ENCODE assay signal across 8 mouse cellular contexts in the genomic region with DNA sequence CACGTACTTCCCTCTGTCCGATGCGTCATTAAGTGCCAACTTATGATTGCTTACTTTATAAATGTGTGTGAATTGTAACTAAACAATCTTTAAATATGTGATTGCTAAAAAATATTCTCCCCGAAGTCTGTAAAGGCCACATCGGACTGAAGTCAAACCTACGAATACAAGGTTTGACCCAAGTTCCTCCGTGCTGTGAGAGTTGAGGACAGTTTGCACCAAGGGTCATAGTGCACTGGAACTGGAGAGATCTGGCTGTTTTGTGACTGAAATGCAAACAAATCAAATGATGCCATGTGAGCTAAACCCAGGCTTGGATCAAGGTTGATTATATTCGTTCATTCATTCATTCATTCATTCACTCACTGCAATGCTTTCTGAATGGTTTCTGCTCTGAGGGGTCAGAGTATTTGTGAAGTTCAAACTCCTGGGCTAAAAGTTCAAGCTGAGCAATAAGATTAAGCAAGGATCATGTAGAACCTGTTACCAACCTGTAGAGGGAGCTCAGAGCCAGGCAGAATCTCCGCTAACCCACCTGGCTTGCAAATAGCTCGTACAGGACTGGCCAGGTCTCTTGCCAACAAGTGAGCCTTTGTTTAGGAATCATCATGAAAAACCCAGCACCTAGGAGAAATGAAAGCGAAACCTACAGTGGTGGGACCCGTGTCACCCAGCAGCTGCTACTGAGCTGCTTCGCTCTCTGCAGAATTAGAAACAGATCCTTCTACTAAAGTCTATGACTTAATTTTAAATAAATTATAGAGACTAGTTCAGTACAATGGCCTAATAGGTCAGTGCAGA.
A peak's percentile ranks its signal among the peaks of the same experiment; 100 is the strongest.
DNase-seq lines count a peak whose midpoint lies in the region; ATAC-seq lines count a peak whose summit lies in the region.

No protein-coding gene starts in this region.

- H3K4me2 ChIP-seq in embryonic facial prominence, embryonic 12.5 days (replicated peaks), result peak overlapping the region; percentile 34
- peak overlapping the region; percentile 29; the same call in 1 of the 2 replicates for H3K4me2 ChIP-seq in heart, embryonic 11.5 days
- peak overlapping the region; percentile 46 for H3K4me2 ChIP-seq in liver, embryonic 15.5 days

- peak; percentile 65; the same call in 1 of the 2 replicates for ATAC-seq in embryonic facial prominence, embryonic 12.5 days (ENCODE audit: insufficient number of reproducible peaks, insufficient read depth, low FRiP score, low TSS enrichment)
- peak; percentile 52; the same call in 1 of the 2 replicates for ATAC-seq in heart, embryonic 11.5 days (replicated peaks; ENCODE audit: insufficient number of reproducible peaks, low FRiP score, low TSS enrichment)
- ATAC-seq in liver, embryonic 15.5 days (ENCODE audit: insufficient read depth), result peak; percentile 80

- H3K4me3 ChIP-seq in embryonic facial prominence, embryonic 12.5 days, result no peak overlapping the region
- H3K4me3 ChIP-seq in heart, embryonic 11.5 days (ENCODE audit: low read depth, low read length), result no peak overlapping the region
- peak overlapping the region; percentile 21; the same call in 1 of the 2 replicates for H3K4me3 ChIP-seq in liver, embryonic 15.5 days (replicated peaks)

- no peaks in the 10 kb centered on the region for H3K36me3 ChIP-seq in embryonic facial prominence, embryonic 12.5 days
- no peaks in the 10 kb centered on the region for H3K36me3 ChIP-seq in heart, embryonic 11.5 days (ENCODE audit: control insufficient read depth, insufficient read depth, low read length)
- H3K36me3 ChIP-seq in liver, embryonic 15.5 days (replicated peaks), result no peaks in the 10 kb centered on the region

- WGBS in embryonic facial prominence, embryonic 12.5 days, result 42% methylated on average over 13 of the region's 13 CpGs
- WGBS in heart, embryonic 11.5 days (ENCODE audit: insufficient replicate concordance), result 43% methylated on average over 13 of the region's 13 CpGs
- 40% methylated on average over 13 of the region's 13 CpGs for WGBS in liver, embryonic 15.5 days (ENCODE audit: insufficient replicate concordance)

- DNase-seq in CD4-positive, CD25-positive, alpha-beta regulatory T cell, adult 2 months (ENCODE audit: low read depth, low spot score), result peak; percentile 82
- DNase-seq in adrenal gland, adult 8-10 months, result peak; percentile 47
- peak; percentile 75 for DNase-seq in kidney, adult 9 months
- peak; percentile 18 to 55 for DNase-seq in natural killer cell, adult 2 months (ENCODE audit: low spot score in 2 of 2)
- DNase-seq in testis, postnatal 10 days (ENCODE audit: low spot score), result peak; percentile 51

- no peaks in the 10 kb centered on the region for H3K27me3 ChIP-seq in embryonic facial prominence, embryonic 12.5 days
- no peaks in the 10 kb centered on the region for H3K27me3 ChIP-seq in heart, embryonic 11.5 days (ENCODE audit: control insufficient read depth, insufficient read depth, low read length)
- H3K27me3 ChIP-seq in liver, embryonic 15.5 days, result no peaks in the 10 kb centered on the region

- no peaks in the 10 kb centered on the region for H3K4me1 ChIP-seq in embryonic facial prominence, embryonic 12.5 days
- H3K4me1 ChIP-seq in heart, embryonic 11.5 days (ENCODE audit: control insufficient read depth, insufficient read depth, low read length), result no peaks in the 10 kb centered on the region
- peaks cover 44% of the 10 kb centered on the region for H3K4me1 ChIP-seq in liver, embryonic 15.5 days (replicated peaks)

- peak overlapping the region; percentile 46 for H3K27ac ChIP-seq in embryonic facial prominence, embryonic 12.5 days
- H3K27ac ChIP-seq in heart, embryonic 11.5 days (ENCODE audit: low read depth, low read length), result no peak overlapping the region
- H3K27ac ChIP-seq in liver, embryonic 15.5 days (replicated peaks), result peak overlapping the region; percentile 66

- H3K9ac ChIP-seq in embryonic facial prominence, embryonic 12.5 days, result no peak overlapping the region
- no peak overlapping the region for H3K9ac ChIP-seq in heart, embryonic 11.5 days (ENCODE audit: low read depth, low read length)
- H3K9ac ChIP-seq in liver, embryonic 15.5 days, result peak overlapping the region; percentile 10; the same call in 1 of the 2 replicates

- no peaks in the 10 kb centered on the region for H3K9me3 ChIP-seq in embryonic facial prominence, embryonic 12.5 days
- H3K9me3 ChIP-seq in heart, embryonic 11.5 days (replicated peaks; ENCODE audit: control insufficient read depth, low read length), result peaks cover 2% of the 10 kb centered on the region; the same call in 1 of the 2 replicates
- H3K9me3 ChIP-seq in liver, embryonic 15.5 days (replicated peaks), result no peaks in the 10 kb centered on the region
